Mouse (Mus musculus) limb, embryonic 15.5 days (tissue): ENCODE data around the gene Cntn1. TPM values are rescaled to one million over a fixed set of nuclear protein-coding genes. Genes with fewer than 3 reads are reported as not detected.

Source experiments
- ATAC-seq: fragments of 200-750 bp; cut with Nextera tagmentation; 2 replicates; pipeline ENCODE4 v1.8.0; 2017; ENCODE audit warnings: low read depth, moderate TSS enrichment; ENCODE audit not compliant: insufficient number of reproducible peaks, low FRiP score, low TSS enrichment
- H3K27ac ChIP-seq: fragments of 300-500 bp; sonication (generic); 2 replicates; pipeline ENCODE4 v1.5.1; 2015; ENCODE audit warnings: moderate library complexity, mild to moderate bottlenecking, inconsistent platforms
- H3K27me3 ChIP-seq: fragments of 300-500 bp; sonication (generic); 2 replicates; pipeline ENCODE4 v1.6.1; 2015; ENCODE audit warnings: inconsistent platforms
- H3K36me3 ChIP-seq: fragments of 300-500 bp; sonication (generic); 2 replicates; pipeline ENCODE4 v1.6.1; 2015; ENCODE audit warnings: inconsistent platforms
- H3K4me1 ChIP-seq: fragments of 300-500 bp; sonication (generic); 2 replicates; pipeline ENCODE4 v1.6.1; 2015; ENCODE audit warnings: inconsistent platforms
- H3K4me2 ChIP-seq: fragments of 300-500 bp; sonication (generic); 2 replicates; pipeline ENCODE4 v1.6.1; 2015; ENCODE audit warnings: mild to moderate bottlenecking, inconsistent platforms
- H3K4me3 ChIP-seq: fragments of 300-500 bp; sonication (generic); 2 replicates; pipeline ENCODE4 v1.5.1; 2015; ENCODE audit warnings: mild to moderate bottlenecking, inconsistent platforms
- H3K9ac ChIP-seq: fragments of 300-500 bp; sonication (generic); 2 replicates; pipeline ENCODE4 v1.6.1; 2015; ENCODE audit warnings: inconsistent platforms
- H3K9me3 ChIP-seq: fragments of 300-500 bp; sonication (generic); 2 replicates; pipeline ENCODE4 v1.6.1; 2016; ENCODE audit warnings: inconsistent platforms
- WGBS: fragments of 180-500 bp; shearing (Covaris S2); methylation state at CpG from one replicate; pipeline ENCODE4 v1.1.7; 2015; 5-methylcytosine and 5-hydroxymethylcytosine counted together
- polyA plus RNA-seq: library from polyadenylated mRNA; unstranded; fragments of >200 nt; fragmentation: Nextera tagmentation; extraction: Ambion mirVana; gene quantifications from 2 replicates; pipeline ENCODE4 v1.2.1, GENCODE M21; 2015

Cntn1 gene
- polyA plus RNA-seq, 1 experiment from 2014 or later = 3.0 TPM

GRCm38 (mm10) chr15:92210486-92211235 is 159.7 kb downstream of the Cntn1 start:
- Histone ChIP-seq H3K27ac (no peak overlapping the region), H3K4me1 (no peaks in the 10 kb centered on the region), H3K9me3 (no peaks in the 10 kb centered on the region), H3K36me3 (no peaks in the 10 kb centered on the region), H3K9ac (no peak overlapping the region), H3K4me2 (no peak overlapping the region), H3K27me3 (no peaks in the 10 kb centered on the region), H3K4me3 (no peak overlapping the region)
- ATAC-seq = no peak
- WGBS = 73% methylated on average over 7 of the region's 7 CpGs

DNA sequence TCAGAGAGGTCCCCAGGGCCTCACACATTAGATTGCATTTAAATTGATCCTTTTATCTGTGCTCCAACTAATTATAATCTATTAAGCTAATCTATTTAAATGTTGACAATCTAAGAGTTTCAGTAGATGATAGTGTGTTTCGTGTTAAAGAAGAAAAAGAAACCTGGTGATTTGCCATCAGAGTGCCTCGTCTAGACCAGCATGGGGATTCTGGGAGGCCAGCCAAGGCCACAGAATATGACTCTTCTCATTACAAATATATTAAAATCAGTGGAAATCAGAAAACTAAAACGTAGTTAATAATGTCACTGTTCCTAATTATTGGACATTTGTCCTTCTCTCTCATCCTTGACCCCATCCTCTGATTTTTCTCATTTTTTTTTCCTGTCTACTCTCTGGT is 164.9 kb downstream of the Cntn1 start:
- no peaks in the 10 kb centered on the region for H3K27me3 ChIP-seq
- no peaks in the 10 kb centered on the region for H3K36me3 ChIP-seq
- no peak overlapping the region for H3K9ac ChIP-seq
- no peaks in the 10 kb centered on the region for H3K9me3 ChIP-seq
- H3K4me2 ChIP-seq = no peak overlapping the region
- ATAC-seq = no peak
- H3K4me1 ChIP-seq = no peaks in the 10 kb centered on the region
- H3K27ac ChIP-seq = no peak overlapping the region
- 51% methylated on average over 3 of the region's 3 CpGs for WGBS
- no peak overlapping the region for H3K4me3 ChIP-seq

DNA sequence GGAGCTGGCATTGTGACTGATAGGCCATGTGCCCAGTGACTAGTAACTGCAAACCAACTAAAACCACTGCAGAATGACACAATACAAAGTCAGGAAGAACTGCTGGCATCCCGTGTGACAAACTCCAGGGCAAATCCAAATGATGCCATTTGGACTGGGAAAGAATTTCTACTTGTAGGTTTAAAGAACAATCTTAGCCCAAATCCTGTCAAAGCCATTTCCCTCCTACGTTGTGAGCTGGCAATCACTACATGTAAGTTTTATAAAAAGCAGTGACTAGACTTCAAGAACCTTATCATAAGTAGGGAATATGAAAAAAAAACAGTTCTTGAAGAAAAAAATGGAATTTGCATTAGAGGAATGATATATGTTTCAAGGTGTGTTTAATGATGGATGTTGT is 170.5 kb downstream of the Cntn1 start:
- Histone ChIP-seq H3K4me3 (no peak overlapping the region), H3K9ac (no peak overlapping the region), H3K9me3 (no peaks in the 10 kb centered on the region), H3K36me3 (no peaks in the 10 kb centered on the region), H3K27ac (no peak overlapping the region), H3K4me2 (no peak overlapping the region), H3K27me3 (no peaks in the 10 kb centered on the region), H3K4me1 (no peaks in the 10 kb centered on the region)
- ATAC-seq = no peak
- WGBS = 66% methylated on average over 2 of the region's 2 CpGs

- ATAC-seq = no peak
- no peak overlapping the region for H3K9ac ChIP-seq
- no peak overlapping the region for H3K4me3 ChIP-seq
- WGBS = 18% methylated on average over 7 of the region's 7 CpGs
- H3K4me1 ChIP-seq = no peaks in the 10 kb centered on the region
- no peaks in the 10 kb centered on the region for H3K9me3 ChIP-seq
- no peak overlapping the region for H3K27ac ChIP-seq
- no peaks in the 10 kb centered on the region for H3K36me3 ChIP-seq
- H3K4me2 ChIP-seq = no peak overlapping the region
- no peaks in the 10 kb centered on the region for H3K27me3 ChIP-seq
Measured at GRCm38 (mm10) chr15:92231386-92231785, 180.4 kb downstream of the Cntn1 start.

- no peak overlapping the region for H3K4me2 ChIP-seq
- no peak overlapping the region for H3K27ac ChIP-seq
- H3K9ac ChIP-seq = no peak overlapping the region
- no peaks in the 10 kb centered on the region for H3K4me1 ChIP-seq
- no peaks in the 10 kb centered on the region for H3K36me3 ChIP-seq
- H3K4me3 ChIP-seq = no peak overlapping the region
- H3K9me3 ChIP-seq = no peaks in the 10 kb centered on the region
- no peaks in the 10 kb centered on the region for H3K27me3 ChIP-seq
- 77% methylated on average over 6 of the region's 6 CpGs for WGBS
- no peak for ATAC-seq
Measured at GRCm38 (mm10) chr15:92235836-92236235, 184.9 kb downstream of the Cntn1 start.

GRCm38 (mm10) chr15:92264980-92265707 is 214.2 kb downstream of the Cntn1 start:
- H3K36me3 ChIP-seq = no peaks in the 10 kb centered on the region
- H3K27me3 ChIP-seq = no peaks in the 10 kb centered on the region
- H3K27ac ChIP-seq = no peak overlapping the region
- H3K4me1 ChIP-seq = no peaks in the 10 kb centered on the region
- 26% methylated on average over 7 of the region's 7 CpGs for WGBS
- no peak for ATAC-seq
- no peak overlapping the region for H3K4me2 ChIP-seq
- no peak overlapping the region for H3K4me3 ChIP-seq
- no peak overlapping the region for H3K9ac ChIP-seq
- H3K9me3 ChIP-seq = no peaks in the 10 kb centered on the region

- Histone ChIP-seq H3K9ac (no peak overlapping the region), H3K4me2 (no peak overlapping the region), H3K27me3 (no peaks in the 10 kb centered on the region), H3K27ac (no peak overlapping the region), H3K4me3 (no peak overlapping the region), H3K36me3 (no peaks in the 10 kb centered on the region), H3K4me1 (peaks cover 5% of the 10 kb centered on the region), H3K9me3 (no peaks in the 10 kb centered on the region)
- 51% methylated on average over 3 of the region's 3 CpGs for WGBS
- no peak for ATAC-seq
Measured at GRCm38 (mm10) chr15:92268341-92268740, 217.4 kb downstream of the Cntn1 start.

GRCm38 (mm10) chr15:92268741-92269322 is 217.9 kb downstream of the Cntn1 start:
- H3K27ac ChIP-seq = no peak overlapping the region
- ATAC-seq = no peak
- no peak overlapping the region for H3K4me2 ChIP-seq

GRCm38 (mm10) chr15:92271801-92272365 is 220.9 kb downstream of the Cntn1 start:
- H3K27me3 ChIP-seq = no peaks in the 10 kb centered on the region
- 51% methylated on average over 6 of the region's 6 CpGs for WGBS

More at GRCm38 (mm10) chr15:92268741-92269322, 217.9 kb downstream of the Cntn1 start:
- Histone ChIP-seq H3K9ac (no peak overlapping the region), H3K36me3 (no peaks in the 10 kb centered on the region), H3K9me3 (no peaks in the 10 kb centered on the region), H3K4me3 (no peak overlapping the region), H3K4me1 (peaks cover 5% of the 10 kb centered on the region), H3K27me3 (no peaks in the 10 kb centered on the region)
- 70% methylated on average over 18 of the region's 18 CpGs for whole genome bisulfite sequencing

DNA sequence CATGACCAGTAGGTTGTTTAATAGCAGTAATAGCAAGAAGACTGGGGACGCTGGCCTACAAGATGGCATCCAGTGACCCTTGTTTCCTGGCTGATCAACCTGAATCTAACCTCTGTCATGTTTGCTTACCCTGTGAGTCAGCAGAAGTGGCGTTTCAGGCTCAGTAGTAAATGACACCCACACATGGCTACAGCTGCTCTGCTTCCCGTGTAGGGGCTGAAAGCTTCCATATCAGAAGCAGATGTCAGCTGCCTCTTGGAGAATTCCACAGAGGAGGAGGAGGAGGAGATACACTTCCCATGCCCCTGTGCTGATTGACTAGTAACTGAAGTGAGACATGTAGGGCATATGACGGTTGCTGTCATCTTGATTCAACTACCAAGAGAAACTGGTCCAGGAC is 225.9 kb downstream of the Cntn1 start:
- 42% methylated on average over 4 of the region's 4 CpGs for WGBS
- Histone ChIP-seq H3K27me3 (no peaks in the 10 kb centered on the region), H3K9me3 (no peaks in the 10 kb centered on the region), H3K36me3 (no peaks in the 10 kb centered on the region), H3K27ac (no peak overlapping the region), H3K4me3 (no peak overlapping the region), H3K9ac (no peak overlapping the region), H3K4me2 (no peak overlapping the region), H3K4me1 (no peaks in the 10 kb centered on the region)
- ATAC-seq = no peak

More at GRCm38 (mm10) chr15:92271801-92272365, 220.9 kb downstream of the Cntn1 start:
- no peak overlapping the region for H3K27ac ChIP-seq
- H3K4me1 ChIP-seq = peaks cover 5% of the 10 kb centered on the region
- no peak overlapping the region for H3K9ac ChIP-seq
- no peak overlapping the region for H3K4me3 ChIP-seq
- no peak for ATAC-seq
- no peaks in the 10 kb centered on the region for H3K9me3 ChIP-seq
- H3K4me2 ChIP-seq = no peak overlapping the region
- no peaks in the 10 kb centered on the region for H3K36me3 ChIP-seq

- 73% methylated on average over 4 of the region's 4 CpGs for WGBS
- H3K36me3 ChIP-seq = no peaks in the 10 kb centered on the region
- H3K27ac ChIP-seq = no peak overlapping the region
- H3K9me3 ChIP-seq = no peaks in the 10 kb centered on the region
- no peak overlapping the region for H3K9ac ChIP-seq
- no peaks in the 10 kb centered on the region for H3K4me1 ChIP-seq
- ATAC-seq = no peak
- no peak overlapping the region for H3K4me2 ChIP-seq
- no peak overlapping the region for H3K4me3 ChIP-seq
- H3K27me3 ChIP-seq = no peaks in the 10 kb centered on the region
Measured at GRCm38 (mm10) chr15:92277984-92278383, 227.0 kb downstream of the Cntn1 start.

GRCm38 (mm10) chr15:92280966-92281365 is 230.0 kb downstream of the Cntn1 start:
- Histone ChIP-seq H3K4me3 (no peak overlapping the region), H3K27ac (no peak overlapping the region), H3K9me3 (no peaks in the 10 kb centered on the region), H3K4me2 (no peak overlapping the region), H3K27me3 (no peaks in the 10 kb centered on the region), H3K9ac (no peak overlapping the region), H3K36me3 (no peaks in the 10 kb centered on the region), H3K4me1 (no peaks in the 10 kb centered on the region)
- 65% methylated on average over 6 of the region's 6 CpGs for WGBS
- no peak for ATAC-seq
